Mouse (Mus musculus) kidney, adult 2 months (tissue): ENCODE results near the gene Manf.

Source experiments
- CTCF ChIP-seq: fragments of 200-500 bp; conservative IDR thresholded peaks from 2 replicates; pipeline ENCODE4 v1.5.1; 2011; ENCODE audit warnings: low read depth, mild to moderate bottlenecking, control low read depth, low read length, moderate library complexity, mixed read lengths; ENCODE audit not compliant: insufficient read depth, insufficient read length
- POLR2A ChIP-seq: fragments of 200-500 bp; IDR thresholded peaks from one replicate; pipeline ENCODE4 v1.6.1; 2011; ENCODE audit warnings: low read depth, low read length, control low read depth

DNA sequence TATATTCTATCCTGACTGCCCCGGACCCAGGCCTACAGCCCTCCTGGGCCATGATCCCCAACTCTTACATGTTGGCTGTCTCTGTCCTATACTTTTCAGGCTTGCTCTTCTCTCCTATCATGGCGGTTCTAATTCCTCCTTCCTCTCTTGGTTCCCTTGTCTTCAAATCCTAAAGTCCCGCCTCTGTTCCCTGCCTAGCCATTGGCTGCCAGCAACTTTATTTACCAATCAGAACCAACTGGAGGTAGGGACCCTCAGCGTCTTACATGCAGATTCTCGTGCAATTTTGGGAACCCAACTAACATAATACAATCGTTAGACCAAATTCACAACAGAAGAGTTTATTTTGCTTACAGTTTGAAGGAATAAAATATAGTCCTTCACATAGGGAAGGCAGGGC lies 49.0 kb downstream of the Manf start:
- TF ChIP-seq POLR2A = no peak
- TF ChIP-seq CTCF = no peak
